Mouse (Mus musculus): ENCODE results near the gene Rtn4. TPM values are rescaled to one million over a fixed set of nuclear protein-coding genes. Genes with fewer than 3 reads are reported as not detected.

Rtn4 gene
- total and polyA plus RNA-seq, 2 experiments: 38.7 to 156 TPM

GRCm38 (mm10) chr11:29660740-29661139 lies 32.0 kb upstream of the Rtn4 start:
- TF ChIP-seq CTCF (IDR thresholded peaks at IDR 0.05; ENCODE audit: low read depth, low read length): no peak
- no peak for TF ChIP-seq POLR2A (IDR thresholded peaks at IDR 0.05; ENCODE audit: extremely low read depth, insufficient read depth, low read length)
- H3K4me3 ChIP-seq (ENCODE audit: insufficient read depth, low read depth, low read length): no peak overlapping the region
- no peak overlapping the region for H3K9ac ChIP-seq (ENCODE audit: low read depth, low read length)
- H3K27me3 ChIP-seq (ENCODE audit: control insufficient read depth, insufficient read depth, low read length): peaks cover 3% of the 10 kb centered on the region; the same call in 1 of the 2 replicates
- no peak overlapping the region for H3K27ac ChIP-seq (replicated peaks; ENCODE audit: insufficient read depth, low read depth, low read length)
- 90% methylated on average over 2 of the region's 2 CpGs for WGBS
- no peaks in the 10 kb centered on the region for H3K4me1 ChIP-seq (ENCODE audit: control insufficient read depth, insufficient read depth, low read length)
- no peaks in the 10 kb centered on the region for H3K36me3 ChIP-seq (ENCODE audit: control insufficient read depth, insufficient read depth, low read length)
- H3K79me2 ChIP-seq (ENCODE audit: control insufficient read depth, insufficient read depth, low read length): no peaks in the 10 kb centered on the region
- DNase-seq (ENCODE audit: extremely low read depth, low read depth, low spot score): no peak

- TF ChIP-seq POLR2A (IDR thresholded peaks at IDR 0.05; ENCODE audit: extremely low read depth, insufficient read depth, low read length): no peak
- TF ChIP-seq CTCF (IDR thresholded peaks at IDR 0.05; ENCODE audit: low read depth, low read length): no peak
- Histone ChIP-seq H3K27ac (replicated peaks; ENCODE audit: insufficient read depth, low read depth, low read length) (no peak overlapping the region), H3K9ac (ENCODE audit: low read depth, low read length) (no peak overlapping the region), H3K4me3 (ENCODE audit: insufficient read depth, low read depth, low read length) (no peak overlapping the region), H3K36me3 (ENCODE audit: control insufficient read depth, insufficient read depth, low read length) (no peaks in the 10 kb centered on the region), H3K4me1 (ENCODE audit: control insufficient read depth, insufficient read depth, low read length) (no peaks in the 10 kb centered on the region), H3K27me3 (ENCODE audit: control insufficient read depth, insufficient read depth, low read length) (no peaks in the 10 kb centered on the region), H3K79me2 (ENCODE audit: control insufficient read depth, insufficient read depth, low read length) (no peaks in the 10 kb centered on the region)
- WGBS: 95% methylated on average over 3 of the region's 3 CpGs
- DNase-seq (ENCODE audit: extremely low read depth, low read depth, low spot score): no peak
Measured at GRCm38 (mm10) chr11:29667634-29668033, 25.1 kb upstream of the Rtn4 start.

GRCm38 (mm10) chr11:29669706-29670105 lies 23.0 kb upstream of the Rtn4 start:
- Histone ChIP-seq H3K4me1 (ENCODE audit: control insufficient read depth, insufficient read depth, low read length) (no peaks in the 10 kb centered on the region), H3K27ac (replicated peaks; ENCODE audit: insufficient read depth, low read depth, low read length) (no peak overlapping the region), H3K79me2 (ENCODE audit: control insufficient read depth, insufficient read depth, low read length) (no peaks in the 10 kb centered on the region), H3K4me3 (ENCODE audit: insufficient read depth, low read depth, low read length) (no peak overlapping the region), H3K27me3 (ENCODE audit: control insufficient read depth, insufficient read depth, low read length) (no peaks in the 10 kb centered on the region), H3K36me3 (ENCODE audit: control insufficient read depth, insufficient read depth, low read length) (no peaks in the 10 kb centered on the region), H3K9ac (ENCODE audit: low read depth, low read length) (no peak overlapping the region)
- no peak for TF ChIP-seq POLR2A (IDR thresholded peaks at IDR 0.05; ENCODE audit: extremely low read depth, insufficient read depth, low read length)
- TF ChIP-seq CTCF (IDR thresholded peaks at IDR 0.05; ENCODE audit: low read depth, low read length): no peak
- DNase-seq (ENCODE audit: extremely low read depth, low read depth, low spot score): no peak
- WGBS: 81% methylated on average over 4 of the region's 4 CpGs

- Histone ChIP-seq H3K36me3 (ENCODE audit: control insufficient read depth, insufficient read depth, low read length) (no peaks in the 10 kb centered on the region), H3K9ac (ENCODE audit: low read depth, low read length) (no peak overlapping the region), H3K4me3 (ENCODE audit: insufficient read depth, low read depth, low read length) (no peak overlapping the region), H3K4me1 (ENCODE audit: control insufficient read depth, insufficient read depth, low read length) (no peaks in the 10 kb centered on the region), H3K27me3 (ENCODE audit: control insufficient read depth, insufficient read depth, low read length) (no peaks in the 10 kb centered on the region), H3K79me2 (ENCODE audit: control insufficient read depth, insufficient read depth, low read length) (no peaks in the 10 kb centered on the region), H3K27ac (replicated peaks; ENCODE audit: insufficient read depth, low read depth, low read length) (no peak overlapping the region)
- TF ChIP-seq CTCF (IDR thresholded peaks at IDR 0.05; ENCODE audit: low read depth, low read length): no peak
- TF ChIP-seq POLR2A (IDR thresholded peaks at IDR 0.05; ENCODE audit: extremely low read depth, insufficient read depth, low read length): no peak
- WGBS: 81% methylated on average over 2 of the region's 2 CpGs
- DNase-seq (ENCODE audit: extremely low read depth, low read depth, low spot score): no peak
Measured at GRCm38 (mm10) chr11:29673359-29673758, 19.4 kb upstream of the Rtn4 start.

GRCm38 (mm10) chr11:29676718-29677117 lies 16.0 kb upstream of the Rtn4 start:
- H3K4me3 ChIP-seq (ENCODE audit: insufficient read depth, low read depth, low read length): no peak overlapping the region
- H3K4me1 ChIP-seq (ENCODE audit: control insufficient read depth, insufficient read depth, low read length): no peaks in the 10 kb centered on the region
- no peak overlapping the region for H3K9ac ChIP-seq (ENCODE audit: low read depth, low read length)
- H3K27me3 ChIP-seq (ENCODE audit: control insufficient read depth, insufficient read depth, low read length): no peaks in the 10 kb centered on the region
- 97% methylated on average over 4 of the region's 4 CpGs for WGBS
- no peak for TF ChIP-seq POLR2A (IDR thresholded peaks at IDR 0.05; ENCODE audit: extremely low read depth, insufficient read depth, low read length)
- TF ChIP-seq CTCF (IDR thresholded peaks at IDR 0.05; ENCODE audit: low read depth, low read length): peak; percentile 27; the same call in 1 of the 2 replicates
- no peaks in the 10 kb centered on the region for H3K79me2 ChIP-seq (ENCODE audit: control insufficient read depth, insufficient read depth, low read length)
- no peak for DNase-seq (ENCODE audit: extremely low read depth, low read depth, low spot score)
- H3K27ac ChIP-seq (replicated peaks; ENCODE audit: insufficient read depth, low read depth, low read length): no peak overlapping the region
- no peaks in the 10 kb centered on the region for H3K36me3 ChIP-seq (ENCODE audit: control insufficient read depth, insufficient read depth, low read length)

GRCm38 (mm10) chr11:29679942-29680341 lies 12.8 kb upstream of the Rtn4 start:
- Histone ChIP-seq H3K36me3 (ENCODE audit: control insufficient read depth, insufficient read depth, low read length) (no peaks in the 10 kb centered on the region), H3K27me3 (ENCODE audit: control insufficient read depth, insufficient read depth, low read length) (no peaks in the 10 kb centered on the region), H3K9ac (ENCODE audit: low read depth, low read length) (no peak overlapping the region)

More at GRCm38 (mm10) chr11:29679942-29680341, 12.8 kb upstream of the Rtn4 start:
- 88% methylated on average over 3 of the region's 3 CpGs for WGBS
- no peak overlapping the region for H3K4me3 ChIP-seq (ENCODE audit: insufficient read depth, low read depth, low read length)
- H3K4me1 ChIP-seq (ENCODE audit: control insufficient read depth, insufficient read depth, low read length): no peaks in the 10 kb centered on the region
- H3K27ac ChIP-seq (replicated peaks; ENCODE audit: insufficient read depth, low read depth, low read length): no peak overlapping the region
- no peak for DNase-seq (ENCODE audit: extremely low read depth, low read depth, low spot score)
- TF ChIP-seq CTCF (IDR thresholded peaks at IDR 0.05; ENCODE audit: low read depth, low read length): no peak
- TF ChIP-seq POLR2A (IDR thresholded peaks at IDR 0.05; ENCODE audit: extremely low read depth, insufficient read depth, low read length): no peak
- no peaks in the 10 kb centered on the region for H3K79me2 ChIP-seq (ENCODE audit: control insufficient read depth, insufficient read depth, low read length)
